Mouse (Mus musculus) neutrophil, adult 65 days (primary cell): Measurements from ENCODE around the gene Hadh. TPM values are rescaled to one million over a fixed set of nuclear protein-coding genes. Genes with fewer than 3 reads are reported as not detected.

Experiments
- total RNA-seq: library from RNA; stranded (reverse); gene quantifications from 2 replicates; pipeline ENCODE4 v1.2.4, GENCODE M21; 2023

Hadh gene
- total RNA-seq, result 8.3 and 8.8 TPM in 2 replicates

DNA sequence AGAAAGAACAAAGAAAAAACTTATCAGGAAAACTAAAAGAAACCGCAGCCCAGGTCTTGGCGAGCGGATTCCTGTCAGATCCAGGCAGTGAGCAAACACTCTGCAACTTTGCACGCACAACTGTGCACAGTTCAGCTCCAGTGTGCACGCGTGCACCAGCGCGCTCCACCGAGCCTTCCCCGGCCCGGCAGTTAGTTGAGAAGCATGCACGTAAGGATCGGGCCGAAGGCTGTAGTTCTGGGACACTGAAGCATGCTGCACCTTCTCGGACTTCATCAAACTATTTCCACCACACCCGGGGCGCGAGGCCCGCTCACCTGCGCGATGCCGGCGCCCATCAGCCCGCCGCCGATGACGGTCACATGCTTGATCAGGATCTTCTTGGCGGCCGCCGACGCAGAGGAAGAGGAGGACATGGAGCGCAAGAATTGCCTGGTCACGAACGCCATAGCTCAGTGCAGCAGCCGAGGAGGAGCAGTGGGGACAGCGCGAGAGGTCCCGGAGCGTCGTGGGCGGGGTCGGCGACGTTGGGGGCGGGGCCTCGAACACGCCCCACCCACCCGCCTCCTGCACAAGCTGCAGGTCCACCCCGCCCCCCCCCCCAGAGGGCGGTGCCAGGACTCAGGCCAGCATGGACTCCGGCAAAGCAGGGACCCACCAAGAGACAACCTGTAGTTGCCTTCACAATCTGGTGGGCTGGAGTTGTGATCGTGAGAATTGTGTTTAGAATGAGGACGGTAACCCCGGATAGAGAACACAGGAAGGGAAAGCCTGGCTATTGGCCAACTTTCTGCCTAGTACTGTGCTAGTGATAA is at the start of gene Hadh:
Gene Hadh (minus strand): TSS at position 543 of the 815 bp plus-strand sequence.

GRCm38 (mm10) chr3:131302452-131303319 is 30.8 kb upstream of the Hadh start, which contains the start of gene Cyp2u1:
Gene Cyp2u1, minus strand, starts transcription at chr3:131303227.

Other genes starting within 250 kb of the Hadh start
- 0.98 and 2.7 TPM in 2 replicates for gene Lef1, start 161.6 kb downstream of the Hadh start, total RNA-seq
- gene Cyp2u1, start 31.1 kb upstream of the Hadh start, total RNA-seq, result 0.34 and 0.44 TPM in 2 replicates
- 176 and 186 TPM in 2 replicates for gene Sgms2, start 219.3 kb upstream of the Hadh start, total RNA-seq